In the genomic region with DNA sequence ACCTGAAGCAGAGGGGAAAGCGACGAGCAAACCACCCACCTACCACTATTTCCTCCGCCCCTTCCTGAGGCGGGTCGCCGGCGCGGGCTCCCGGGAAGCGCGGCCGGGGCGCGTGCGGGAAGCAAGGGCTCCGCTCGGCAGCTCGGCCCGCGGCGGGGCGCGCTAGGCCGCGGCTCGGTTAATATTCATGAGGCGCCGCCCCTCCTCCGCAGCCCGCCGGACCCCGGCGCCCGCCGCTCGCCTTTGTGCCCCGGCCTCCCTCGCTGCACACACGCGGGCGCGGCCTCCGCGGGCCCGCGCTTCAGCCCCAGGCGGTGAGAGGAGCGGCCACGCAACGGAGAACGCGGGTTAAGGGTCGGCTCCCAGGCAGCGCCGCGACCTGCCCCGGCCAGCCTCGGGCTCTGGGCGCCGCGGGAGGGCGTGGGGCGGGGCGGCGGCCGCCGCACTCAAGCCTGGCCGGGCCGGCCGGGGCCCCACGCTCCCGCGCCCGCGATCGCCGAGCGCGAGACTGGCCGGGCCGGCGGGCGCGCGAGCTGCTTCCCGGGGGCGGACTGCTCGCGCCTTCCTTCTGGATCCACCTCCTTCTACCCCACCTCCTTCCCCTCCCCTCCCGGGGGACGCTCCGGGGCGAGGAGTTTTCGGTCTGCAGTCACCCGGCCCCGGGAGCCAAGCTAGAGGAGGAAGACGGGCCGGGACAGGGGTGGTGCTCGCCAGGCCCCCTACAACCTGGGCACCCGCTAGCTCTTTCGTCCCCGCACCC, we compare ENCODE assay signal across 8 mouse cellular contexts. TPM values are rescaled to one million over a fixed set of nuclear protein-coding genes. Genes with fewer than 3 reads are reported as not detected.
DNase-seq lines count a peak whose midpoint lies in the region; ATAC-seq and TF ChIP-seq lines count a peak whose summit lies in the region.

A gene (minus strand): TSS at position 441 of the 760 bp plus-strand sequence.

- peak within 1 kb of the TSS; percentile 84 for H3K4me2 ChIP-seq in heart, embryonic 11.5 days
- peak within 1 kb of the TSS; percentile 82 for H3K4me2 ChIP-seq in kidney, embryonic 15.5 days

- H3K36me3 ChIP-seq in erythroblast, embryonic 14.5 days (ENCODE audit: control insufficient read depth) = peaks cover 24% of the 10 kb centered on the region
- H3K36me3 ChIP-seq in heart, embryonic 11.5 days (ENCODE audit: control insufficient read depth, insufficient read depth, low read length) = no peaks in the 10 kb centered on the region
- no peaks in the 10 kb centered on the region for H3K36me3 ChIP-seq in kidney, embryonic 15.5 days
- H3K36me3 ChIP-seq in liver, adult 2 months (ENCODE audit: control insufficient read depth, insufficient read depth, low read length) = no peaks in the 10 kb centered on the region

- ATAC-seq in heart, embryonic 11.5 days (replicated peaks; ENCODE audit: insufficient number of reproducible peaks, low FRiP score, low TSS enrichment) = peak; percentile 72
- ATAC-seq in kidney, embryonic 15.5 days (replicated peaks; ENCODE audit: low FRiP score) = peak; percentile 79
- peak; percentile 23; the same call in 1 of the 2 replicates for ATAC-seq in monocyte, adult 5-6 weeks (replicated peaks; ENCODE audit: insufficient number of reproducible peaks, low FRiP score, low TSS enrichment, poor library complexity, severe bottlenecking)

- no peak for TF ChIP-seq CTCF in bone marrow, adult 2 months (IDR thresholded peaks at IDR 0.05; ENCODE audit: control insufficient read depth, insufficient read depth, low read length)
- no peak for TF ChIP-seq CTCF in liver, adult 2 months (IDR thresholded peaks at IDR 0.05; ENCODE audit: low read depth, low read length)

- no peaks in the 10 kb centered on the region for H3K4me1 ChIP-seq in bone marrow, adult 2 months (ENCODE audit: control insufficient read depth, insufficient read depth, low read length)
- H3K4me1 ChIP-seq in erythroblast, embryonic 14.5 days (ENCODE audit: control insufficient read depth) = peaks cover 55% of the 10 kb centered on the region
- peaks cover 19% of the 10 kb centered on the region for H3K4me1 ChIP-seq in heart, embryonic 11.5 days (ENCODE audit: control insufficient read depth, insufficient read depth, low read length)
- H3K4me1 ChIP-seq in kidney, embryonic 15.5 days = peaks cover 25% of the 10 kb centered on the region
- H3K4me1 ChIP-seq in liver, adult 2 months (ENCODE audit: control insufficient read depth, insufficient read depth, low read length) = peaks cover 11% of the 10 kb centered on the region

- no peaks in the 10 kb centered on the region for H3K27me3 ChIP-seq in erythroblast, embryonic 14.5 days (ENCODE audit: control insufficient read depth)
- no peaks in the 10 kb centered on the region for H3K27me3 ChIP-seq in heart, embryonic 11.5 days (ENCODE audit: control insufficient read depth, insufficient read depth, low read length)
- no peaks in the 10 kb centered on the region for H3K27me3 ChIP-seq in kidney, embryonic 15.5 days
- H3K27me3 ChIP-seq in liver, adult 2 months (ENCODE audit: control insufficient read depth, insufficient read depth, low read length) = no peaks in the 10 kb centered on the region

- H3K9me3 ChIP-seq in erythroblast, embryonic 14.5 days (ENCODE audit: control insufficient read depth, low read length) = no peaks in the 10 kb centered on the region
- H3K9me3 ChIP-seq in heart, embryonic 11.5 days (replicated peaks; ENCODE audit: control insufficient read depth, low read length) = no peaks in the 10 kb centered on the region
- no peaks in the 10 kb centered on the region for H3K9me3 ChIP-seq in kidney, embryonic 15.5 days (replicated peaks)

- peak within 1 kb of the TSS; percentile 95 for H3K27ac ChIP-seq in bone marrow, adult 2 months (ENCODE audit: control insufficient read depth, insufficient read depth, low read depth, low read length, poor library complexity)
- peak within 1 kb of the TSS; percentile 99 for H3K27ac ChIP-seq in heart, embryonic 11.5 days (ENCODE audit: low read depth, low read length)
- H3K27ac ChIP-seq in kidney, embryonic 15.5 days = peak within 1 kb of the TSS; percentile 99
- peak within 1 kb of the TSS; percentile 84 for H3K27ac ChIP-seq in liver, adult 2 months (replicated peaks; ENCODE audit: insufficient read depth, low read depth, low read length)

- no peak; the same call in 1 of the 2 replicates for TF ChIP-seq POLR2A in bone marrow, adult 2 months (IDR thresholded peaks at IDR 0.05; ENCODE audit: borderline replicate concordance, control insufficient read depth, low read depth, low read length)
- TF ChIP-seq POLR2A in liver, adult 2 months (IDR thresholded peaks at IDR 0.05; ENCODE audit: extremely low read depth, insufficient read depth, low read length) = 0 out of 2 replicates have a peak, but pooled peaks have one; percentile 9

- peaks cover 3% of the 10 kb centered on the region; the same call in 1 of the 2 replicates for H3K79me2 ChIP-seq in liver, adult 2 months (ENCODE audit: control insufficient read depth, insufficient read depth, low read length)

- peak within 1 kb of the TSS; percentile 62 for H3K4me3 ChIP-seq in bone marrow, adult 2 months (replicated peaks; ENCODE audit: control insufficient read depth, low read depth, low read length)
- H3K4me3 ChIP-seq in erythroblast, embryonic 14.5 days (replicated peaks) = peak within 1 kb of the TSS; percentile 95
- H3K4me3 ChIP-seq in heart, embryonic 11.5 days (ENCODE audit: low read depth, low read length) = peak within 1 kb of the TSS; percentile 90
- peak within 1 kb of the TSS; percentile 90 for H3K4me3 ChIP-seq in kidney, embryonic 15.5 days (replicated peaks)
- H3K4me3 ChIP-seq in liver, adult 2 months (ENCODE audit: insufficient read depth, low read depth, low read length) = peak within 1 kb of the TSS; percentile 84

- DNase-seq in B cell, adult 2 months = peak; percentile 52 to 63
- DNase-seq in liver, adult 2 months (ENCODE audit: extremely low read depth, low read depth, low spot score) = peak; percentile 58
- DNase-seq in spleen, postnatal 4 days (ENCODE audit: low spot score in 2 of 2) = peak; percentile 51 to 80

- peak within 1 kb of the TSS; percentile 98 for H3K9ac ChIP-seq in heart, embryonic 11.5 days (ENCODE audit: low read depth, low read length)
- peak within 1 kb of the TSS; percentile 88 for H3K9ac ChIP-seq in kidney, embryonic 15.5 days
- peak within 1 kb of the TSS; percentile 98 for H3K9ac ChIP-seq in liver, adult 2 months (ENCODE audit: low read depth, low read length)

- under 1% methylated on average over 101 of the region's 102 CpGs for WGBS in bone marrow, adult 2 months
- under 1% methylated on average over 86 of the region's 102 CpGs for WGBS in heart, embryonic 11.5 days (ENCODE audit: insufficient replicate concordance)
- under 1% methylated on average over 59 of the region's 102 CpGs for WGBS in kidney, embryonic 15.5 days
- under 1% methylated on average over 94 of the region's 102 CpGs for WGBS in liver, adult 2 months

RNA-seq across cellular contexts. Expression of the gene that starts here (rescaled TPM):
- 15.6 and 22.6 TPM in 2 replicates for polyA plus RNA-seq in bone marrow, adult 2 months (2011; ENCODE audit: insufficient read depth, insufficient read length, low replicate concordance, missing spikeins)
- polyA plus RNA-seq in erythroblast, embryonic 14.5 days (2012) = 4.9 and 5.1 TPM in 2 replicates
- polyA plus RNA-seq in heart, embryonic 11.5 days (2014; fragmentation: Nextera tagmentation; extraction: Ambion mirVana) = 19.3 and 20.4 TPM in 2 replicates
- polyA plus RNA-seq in kidney, embryonic 15.5 days (2015; fragmentation: Nextera tagmentation; extraction: Ambion mirVana) = 11.3 and 12.7 TPM in 2 replicates
- 19.2 and 25.7 TPM in 2 replicates for total RNA-seq in liver, adult 2 months (2014; rRNA removed)
- polyA plus RNA-seq in liver, adult 2 months (2012; rRNA removed) = 6.0 and 7.2 TPM in 2 replicates
- total RNA-seq in monocyte, adult 5-6 weeks (2017) = 11.1 to 28.0 TPM (median 16.4 TPM) in 3 replicates

Comparison
In these comparisons a context has a peak if more than half of its experiments do, and no peak if none do; other contexts are left out.
1. Peak in every context shown above with its lines: DNase-seq, ATAC-seq, H3K4me3 ChIP-seq and H3K27ac ChIP-seq.
2. ATAC-seq: peak in every context shown above with its lines; median percentile 79 in kidney, embryonic 15.5 days; 72 in heart, embryonic 11.5 days; 23 in monocyte, adult 5-6 weeks.